Comparison of ENCODE assay signal across 24 mouse cellular contexts in genomic region chr2:80379848-80380247, GRCm38 (mm10).
DNase-seq lines count a peak whose midpoint lies in the region; ATAC-seq lines count a peak whose summit lies in the region.
"Had no signal": no experiment of that assay in that cellular context is flagged by ENCODE, and none has a peak within 500 bp of the region (broad histone marks: within the 10 kb centered on the region; RNA-seq: fewer than 3 reads in every experiment).

No protein-coding gene starts in this region.

- no peak overlapping the region for H3K9ac ChIP-seq in heart, embryonic 12.5 days
- H3K9ac ChIP-seq in hindbrain, embryonic 16.5 days (ENCODE audit: low read depth, low read length) = no peak overlapping the region
- H3K9ac ChIP-seq: embryonic facial prominence, embryonic 13.5 days; forebrain, embryonic 12.5 days; forebrain, embryonic 15.5 days; hindbrain, embryonic 12.5 days; hindbrain, embryonic 15.5 days; intestine, embryonic 15.5 days had no signal

- H3K4me1 ChIP-seq in heart, embryonic 12.5 days (replicated peaks) = no peaks in the 10 kb centered on the region
- H3K4me1 ChIP-seq in hindbrain, embryonic 16.5 days (ENCODE audit: control insufficient read depth, insufficient read depth, low read depth, low read length) = no peaks in the 10 kb centered on the region
- H3K4me1 ChIP-seq: embryonic facial prominence, embryonic 10.5 days; embryonic facial prominence, embryonic 13.5 days; forebrain, embryonic 12.5 days; forebrain, embryonic 15.5 days; hindbrain, embryonic 12.5 days; hindbrain, embryonic 15.5 days; intestine, embryonic 15.5 days had no signal

- intact Hi-C loops in gastrocnemius, postnatal 36 days (cut with DNase I) = loop anchor here (5.0 kb wide), 1 partner anchor 47 kb away; no protein-coding TSS in a partner anchor
- intact Hi-C loops in gastrocnemius, postnatal 14 days (cut with DNase I; ENCODE audit: low total_unique reads) = no loop called here

- H3K27me3 ChIP-seq in heart, embryonic 12.5 days (replicated peaks) = no peaks in the 10 kb centered on the region
- H3K27me3 ChIP-seq in hindbrain, embryonic 16.5 days (replicated peaks; ENCODE audit: control insufficient read depth, insufficient read depth, low read length) = no peaks in the 10 kb centered on the region
- H3K27me3 ChIP-seq: embryonic facial prominence, embryonic 13.5 days; forebrain, embryonic 12.5 days; forebrain, embryonic 15.5 days; hindbrain, embryonic 12.5 days; hindbrain, embryonic 15.5 days; intestine, embryonic 15.5 days had no signal

- no peak overlapping the region for H3K4me3 ChIP-seq in heart, embryonic 12.5 days
- H3K4me3 ChIP-seq in hindbrain, embryonic 16.5 days (ENCODE audit: low read length) = no peak overlapping the region
- H3K4me3 ChIP-seq: embryonic facial prominence, embryonic 10.5 days; embryonic facial prominence, embryonic 13.5 days; erythroblast, embryonic 14.5 days; forebrain, embryonic 12.5 days; forebrain, embryonic 15.5 days; hindbrain, embryonic 12.5 days; hindbrain, embryonic 15.5 days; intestine, embryonic 15.5 days had no signal

- no peak for ATAC-seq in heart, embryonic 12.5 days (ENCODE audit: insufficient number of reproducible peaks, low FRiP score)
- no peak for ATAC-seq in hindbrain, embryonic 16.5 days
- ATAC-seq: activated CD4-positive, CD25-positive, alpha-beta regulatory T cell, adult 4 months; forebrain, embryonic 15.5 days; intestine, embryonic 15.5 days had no signal

- no peaks in the 10 kb centered on the region for H3K36me3 ChIP-seq in heart, embryonic 12.5 days
- no peaks in the 10 kb centered on the region for H3K36me3 ChIP-seq in hindbrain, embryonic 16.5 days (ENCODE audit: control insufficient read depth, insufficient read depth, low read length)
- H3K36me3 ChIP-seq: embryonic facial prominence, embryonic 10.5 days; embryonic facial prominence, embryonic 13.5 days; forebrain, embryonic 12.5 days; forebrain, embryonic 15.5 days; hindbrain, embryonic 12.5 days; hindbrain, embryonic 15.5 days; intestine, embryonic 15.5 days had no signal

- WGBS in heart, embryonic 12.5 days = 87% methylated on average over 5 of the region's 5 CpGs
- 88% methylated on average over 5 of the region's 5 CpGs for WGBS in hindbrain, embryonic 16.5 days

- H3K4me2 ChIP-seq in heart, embryonic 12.5 days = no peak overlapping the region
- no peak overlapping the region for H3K4me2 ChIP-seq in hindbrain, embryonic 16.5 days (ENCODE audit: low read length)
- H3K4me2 ChIP-seq: embryonic facial prominence, embryonic 13.5 days; forebrain, embryonic 12.5 days; forebrain, embryonic 15.5 days; hindbrain, embryonic 12.5 days; hindbrain, embryonic 15.5 days; intestine, embryonic 15.5 days had no signal

- peaks cover 9% of the 10 kb centered on the region for H3K9me3 ChIP-seq in heart, embryonic 12.5 days (replicated peaks)
- H3K9me3 ChIP-seq in hindbrain, embryonic 16.5 days (ENCODE audit: control insufficient read depth, low read length) = no peaks in the 10 kb centered on the region
- H3K9me3 ChIP-seq: embryonic facial prominence, embryonic 13.5 days; forebrain, embryonic 15.5 days; hindbrain, embryonic 12.5 days; hindbrain, embryonic 15.5 days; intestine, embryonic 15.5 days had no signal

- DNase-seq in gastrocnemius, adult 18-20 months (ENCODE audit: low spot score) = peak; percentile 47
- no peak for DNase-seq in gastrocnemius, postnatal 36 days
- peak; percentile 9 for DNase-seq in heart, adult 8-10 months (ENCODE audit: low spot score)
- peak; percentile 36 for DNase-seq in gastrocnemius, postnatal 14 days
- DNase-seq in frontal cortex, postnatal 10 days (ENCODE audit: low spot score in 2 of 2) = no peak
- DNase-seq: adrenal gland, adult 8-10 months; adrenal gland, postnatal 25 days; cerebellum, adult 11-12 months; cerebellum, adult 8-10 months; cerebellum, postnatal 10 days; cerebellum, postnatal 36 days; embryo, embryonic 11 days; kidney, adult 11 months had no signal

- no peak overlapping the region for H3K27ac ChIP-seq in heart, embryonic 12.5 days (ENCODE audit: poor library complexity, severe bottlenecking)
- H3K27ac ChIP-seq in hindbrain, embryonic 16.5 days (ENCODE audit: low read depth, low read length) = no peak overlapping the region
- H3K27ac ChIP-seq: embryonic facial prominence, embryonic 10.5 days; embryonic facial prominence, embryonic 13.5 days; forebrain, embryonic 12.5 days; forebrain, embryonic 15.5 days; hindbrain, embryonic 12.5 days; hindbrain, embryonic 15.5 days; intestine, embryonic 15.5 days had no signal

Comparison
In these comparisons a context has a peak if more than half of its experiments do, and no peak if none do; other contexts are left out.
1. DNase-seq: peak in gastrocnemius, adult 18-20 months (single experiment), heart, adult 8-10 months (single experiment) and gastrocnemius, postnatal 14 days (single experiment); none in gastrocnemius, postnatal 36 days (0 of 2) and frontal cortex, postnatal 10 days (0 of 2).